Mouse (Mus musculus) spleen, adult 12 weeks (tissue): ENCODE results near the gene Rdh8.

ENCODE experiments used
- DNase-seq: peaks from one replicate; pipeline ENCODE4 v3.0.0; 2022; ENCODE audit warnings: low spot score

Gene Rdh8

GRCm38 (mm10) chr9:20837184-20837947 lies 19.1 kb downstream of the Rdh8 start:
- no peak for DNase-seq

GRCm38 (mm10) chr9:20838931-20839330 lies 20.6 kb downstream of the Rdh8 start:
- no peak for DNase-seq

GRCm38 (mm10) chr9:20842211-20842610 lies 23.9 kb downstream of the Rdh8 start:
- no peak for DNase-seq

- no peak for DNase-seq
Measured at GRCm38 (mm10) chr9:20842670-20843069, 24.4 kb downstream of the Rdh8 start.

GRCm38 (mm10) chr9:20850179-20850578 lies 31.9 kb downstream of the Rdh8 start:
- DNase-seq, result no peak

GRCm38 (mm10) chr9:20857131-20857530 lies 38.8 kb downstream of the Rdh8 start:
- DNase-seq, result peak; percentile 43

GRCm38 (mm10) chr9:20859926-20860325 lies 41.6 kb downstream of the Rdh8 start:
- DNase-seq, result no peak

- DNase-seq, result no peak
Measured at GRCm38 (mm10) chr9:20861821-20862220, 43.5 kb downstream of the Rdh8 start.

- DNase-seq, result no peak
Measured at GRCm38 (mm10) chr9:20862225-20862624, 43.9 kb downstream of the Rdh8 start.

- no peak for DNase-seq
Measured at GRCm38 (mm10) chr9:20866879-20867278, 48.6 kb downstream of the Rdh8 start.

- DNase-seq, result no peak
Measured at GRCm38 (mm10) chr9:20868448-20869001, 50.2 kb downstream of the Rdh8 start, which contains the start of gene A230050P20Rik. Gene A230050P20Rik, plus strand, starts transcription at chr9:20868642.

GRCm38 (mm10) chr9:20869246-20869645 lies 50.9 kb downstream of the Rdh8 start:
- DNase-seq, result no peak

GRCm38 (mm10) chr9:20870211-20871173 lies 52.2 kb downstream of the Rdh8 start:
- DNase-seq, result no peak

GRCm38 (mm10) chr9:20872991-20873390 lies 54.7 kb downstream of the Rdh8 start:
- DNase-seq, result no peak

- no peak for DNase-seq
Measured at GRCm38 (mm10) chr9:20873521-20873920, 55.2 kb downstream of the Rdh8 start.

- no peak for DNase-seq
Measured at GRCm38 (mm10) chr9:20875021-20875790, 56.9 kb downstream of the Rdh8 start.
